Mouse (Mus musculus): ENCODE measurements around the gene Map2k6.

DNA sequence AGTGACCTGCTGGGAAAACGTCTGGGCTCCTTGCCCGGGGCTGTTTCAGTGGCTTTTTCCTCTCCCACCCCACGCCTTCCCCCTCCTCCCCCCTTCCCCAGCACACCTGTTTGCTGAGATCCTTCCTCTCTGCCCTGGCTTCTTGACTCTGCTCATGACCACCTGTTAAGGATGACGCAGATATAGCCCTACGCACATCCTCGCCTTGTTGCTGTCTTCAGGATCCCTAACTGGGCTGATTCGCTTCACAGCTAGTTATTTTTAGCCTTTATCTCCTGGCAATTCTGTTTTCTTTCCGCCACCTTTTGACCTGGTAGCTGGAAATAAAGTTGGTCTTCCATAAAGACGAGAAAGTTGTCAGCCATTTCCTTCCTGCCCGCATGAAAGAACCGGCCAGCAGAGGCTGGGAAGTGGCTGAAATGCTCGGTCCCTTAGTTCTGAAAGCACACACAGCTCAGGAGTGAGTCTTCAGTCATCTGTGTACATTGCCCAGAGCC, 152.6 kb downstream of the Map2k6 start:
- TF ChIP-seq USF1 (IDR thresholded peaks at IDR 0.05; ENCODE audit: low read depth) (no peak), CEBPB (IDR thresholded peaks at IDR 0.05; ENCODE audit: insufficient read depth, poor library complexity, severe bottlenecking) (no peak), POLR2A (IDR thresholded peaks at IDR 0.05; ENCODE audit: insufficient read length, low read depth) (no peak), REST (IDR thresholded peaks at IDR 0.05; ENCODE audit: insufficient read depth, insufficient read length) (no peak), POLR2AphosphoS2 (IDR thresholded peaks at IDR 0.05; ENCODE audit: insufficient read length, low read depth) (no peak), TCF12 (IDR thresholded peaks at IDR 0.05; ENCODE audit: insufficient read depth, poor library complexity, severe bottlenecking) (no peak), MYOG (IDR thresholded peaks at IDR 0.05; ENCODE audit: control insufficient read depth in 1 of 3, insufficient read depth in 1 of 3, insufficient read length in 2 of 3, low read depth in 2 of 3) (peak in 1 of 3 experiments; percentile 22), E2F4 (IDR thresholded peaks at IDR 0.05; ENCODE audit: insufficient read depth) (no peak), MAX (IDR thresholded peaks at IDR 0.05; ENCODE audit: low read depth) (no peak)
